18 mouse cellular contexts compared by ENCODE assay signal in the genomic region with DNA sequence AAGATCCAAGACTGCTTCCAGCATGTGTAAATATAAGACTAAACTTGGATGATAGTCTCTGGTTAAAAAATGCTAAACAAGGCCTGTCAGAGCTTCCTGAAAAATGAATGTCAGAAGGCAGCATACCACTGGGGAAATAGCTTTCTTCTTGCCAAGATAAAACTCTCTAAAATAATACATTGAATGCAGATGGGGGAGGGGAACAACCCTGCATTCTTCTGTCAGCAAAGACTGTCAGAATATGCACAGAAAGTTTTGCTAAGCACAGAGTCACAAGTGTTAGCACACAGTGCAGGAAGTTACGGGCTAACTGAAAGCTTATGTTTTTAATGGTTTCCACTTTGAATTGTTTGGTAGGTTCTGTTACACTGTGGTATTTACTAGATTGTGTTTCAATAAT. TPM values are rescaled to one million over a fixed set of nuclear protein-coding genes. Genes with fewer than 3 reads are reported as not detected.
A peak's percentile ranks its signal among the peaks of the same experiment; 100 is the strongest.
DNase-seq lines count a peak whose midpoint lies in the region; ATAC-seq lines count a peak whose summit lies in the region.
"Had no signal": no experiment of that assay in that cellular context is flagged by ENCODE, and none has a peak within 500 bp of the region (broad histone marks: within the 10 kb centered on the region; RNA-seq: fewer than 3 reads in every experiment).

No protein-coding gene starts in this region.

- H3K9me3 ChIP-seq in heart, embryonic 12.5 days (replicated peaks) = 0 out of 2 replicates have a peak, but pooled peaks cover under 1% of the 10 kb centered on the region
- H3K9me3 ChIP-seq in liver, embryonic 11.5 days (ENCODE audit: control insufficient read depth, low read length) = no peaks in the 10 kb centered on the region
- no peaks in the 10 kb centered on the region for H3K9me3 ChIP-seq in limb, embryonic 13.5 days
- H3K9me3 ChIP-seq: forebrain, embryonic 15.5 days; G1E; heart, embryonic 13.5 days; neural tube, embryonic 12.5 days had no signal

- 0 out of 2 replicates have a peak, but pooled peaks cover 2% of the 10 kb centered on the region for H3K4me1 ChIP-seq in heart, embryonic 12.5 days (replicated peaks)
- H3K4me1 ChIP-seq in liver, embryonic 11.5 days (replicated peaks; ENCODE audit: control insufficient read depth, insufficient read depth, low read length) = no peaks in the 10 kb centered on the region
- peaks cover 7% of the 10 kb centered on the region for H3K4me1 ChIP-seq in limb, embryonic 13.5 days
- H3K4me1 ChIP-seq: forebrain, embryonic 15.5 days; neural tube, embryonic 12.5 days had no signal

- H3K27ac ChIP-seq in heart, embryonic 12.5 days (ENCODE audit: poor library complexity, severe bottlenecking) = no peak overlapping the region
- H3K27ac ChIP-seq in liver, embryonic 11.5 days (ENCODE audit: low read depth, low read length) = no peak overlapping the region
- no peak overlapping the region for H3K27ac ChIP-seq in limb, embryonic 13.5 days
- H3K27ac ChIP-seq: forebrain, embryonic 15.5 days; heart, embryonic 13.5 days; neural tube, embryonic 12.5 days had no signal

- H3K9ac ChIP-seq in heart, embryonic 12.5 days = no peak overlapping the region
- H3K9ac ChIP-seq in liver, embryonic 11.5 days (ENCODE audit: low read depth, low read length) = no peak overlapping the region
- H3K9ac ChIP-seq in limb, embryonic 13.5 days = no peak overlapping the region
- H3K9ac ChIP-seq: forebrain, embryonic 15.5 days; heart, embryonic 13.5 days; neural tube, embryonic 12.5 days had no signal

- no peaks in the 10 kb centered on the region for H3K27me3 ChIP-seq in heart, embryonic 12.5 days (replicated peaks)
- no peaks in the 10 kb centered on the region for H3K27me3 ChIP-seq in liver, embryonic 11.5 days (replicated peaks; ENCODE audit: control insufficient read depth, insufficient read depth, low read length)
- no peaks in the 10 kb centered on the region for H3K27me3 ChIP-seq in limb, embryonic 13.5 days
- H3K27me3 ChIP-seq: forebrain, embryonic 15.5 days; heart, embryonic 13.5 days; neural tube, embryonic 12.5 days had no signal

- ATAC-seq in heart, embryonic 12.5 days (ENCODE audit: insufficient number of reproducible peaks, low FRiP score) = 0 out of 2 replicates have a peak, but pooled peaks have one; percentile 33
- ATAC-seq in liver, embryonic 11.5 days (replicated peaks; ENCODE audit: low FRiP score) = 0 out of 2 replicates have a peak, but pooled peaks have one; percentile 39
- ATAC-seq in common myeloid progenitor, adult 5-6 weeks (replicated peaks; ENCODE audit: low read depth, poor library complexity, severe bottlenecking) = peak; percentile 54; the same call in 1 of the 2 replicates
- peak; percentile 67; the same call in 1 of the 2 replicates for ATAC-seq in limb, embryonic 13.5 days (ENCODE audit: low FRiP score, low read depth)
- ATAC-seq: forebrain, embryonic 15.5 days; midbrain, embryonic 16.5 days had no signal

- H3K36me3 ChIP-seq in heart, embryonic 12.5 days = no peaks in the 10 kb centered on the region
- no peaks in the 10 kb centered on the region for H3K36me3 ChIP-seq in liver, embryonic 11.5 days (ENCODE audit: control insufficient read depth, insufficient read depth, low read length)
- no peaks in the 10 kb centered on the region for H3K36me3 ChIP-seq in limb, embryonic 13.5 days
- H3K36me3 ChIP-seq: forebrain, embryonic 15.5 days; G1E; heart, embryonic 13.5 days; neural tube, embryonic 12.5 days had no signal

- no peak for DNase-seq in heart, adult 8-10 months (ENCODE audit: low spot score)
- DNase-seq in liver, embryonic 11.5 days (ENCODE audit: low spot score) = no peak
- DNase-seq in liver = no peak
- no peak for DNase-seq in urinary bladder, postnatal 10 days (ENCODE audit: low spot score)
- no peak for DNase-seq in adrenal gland, postnatal 25 days
- DNase-seq: cerebellum, adult 18-20 months; gastrocnemius, postnatal 10 days; lung, postnatal 14 days had no signal

- no peak overlapping the region for H3K4me3 ChIP-seq in heart, embryonic 12.5 days
- H3K4me3 ChIP-seq in liver, embryonic 11.5 days (ENCODE audit: low read depth, low read length) = no peak overlapping the region
- H3K4me3 ChIP-seq in limb, embryonic 13.5 days = no peak overlapping the region
- H3K4me3 ChIP-seq: forebrain, embryonic 15.5 days; heart, embryonic 13.5 days; neural tube, embryonic 12.5 days had no signal

- no peak overlapping the region for H3K4me2 ChIP-seq in heart, embryonic 12.5 days
- no peak overlapping the region for H3K4me2 ChIP-seq in liver, embryonic 11.5 days
- H3K4me2 ChIP-seq in limb, embryonic 13.5 days (replicated peaks) = no peak overlapping the region
- H3K4me2 ChIP-seq: forebrain, embryonic 15.5 days; heart, embryonic 13.5 days; neural tube, embryonic 12.5 days had no signal

- 53% methylated on average over 1 of the region's 1 CpGs for WGBS in heart, embryonic 12.5 days
- 64% methylated on average over 1 of the region's 1 CpGs for WGBS in liver, embryonic 11.5 days
- WGBS in limb, embryonic 13.5 days = 14% methylated on average over 1 of the region's 1 CpGs

RNA-seq across cellular contexts. Expression of a gene that starts 6.6 kb away (rescaled TPM):
- polyA plus RNA-seq in heart, embryonic 12.5 days (2016; fragmentation: Nextera tagmentation; extraction: Ambion mirVana) = 34.1 and 35.8 TPM in 2 replicates
- total RNA-seq in heart, adult 8-10 months (2022) = 10 to 100 TPM; 10.2 to 12.3 (median 11.4) TPM
- polyA plus RNA-seq in liver, embryonic 11.5 days (2014; fragmentation: Nextera tagmentation; extraction: Ambion mirVana) = 18.7 and 19.2 TPM in 2 replicates
- total RNA-seq in common myeloid progenitor, adult 5-6 weeks (2017) = 11.6 and 33.7 TPM in 2 replicates
- polyA plus RNA-seq in limb, embryonic 13.5 days (2015; fragmentation: Nextera tagmentation; extraction: Ambion mirVana) = 51.2 and 51.3 TPM in 2 replicates
- 7.7 and 9.3 TPM in 2 replicates for total RNA-seq in adrenal gland, postnatal 25 days (2021)

RNA-seq across cellular contexts. Expression of a gene that starts 16.7 kb away (rescaled TPM):
- polyA plus RNA-seq in heart, embryonic 12.5 days (2016; fragmentation: Nextera tagmentation; extraction: Ambion mirVana) = 0.18 and 0.22 TPM in 2 replicates
- not detected for total RNA-seq in heart, adult 8-10 months (2022)
- 0.52 and 0.53 TPM in 2 replicates for polyA plus RNA-seq in liver, embryonic 11.5 days (2014; fragmentation: Nextera tagmentation; extraction: Ambion mirVana)
- not detected in 2 replicates for total RNA-seq in common myeloid progenitor, adult 5-6 weeks (2017)
- 0.84 and 0.93 TPM in 2 replicates for polyA plus RNA-seq in limb, embryonic 13.5 days (2015; fragmentation: Nextera tagmentation; extraction: Ambion mirVana)
- not detected in 2 replicates for total RNA-seq in adrenal gland, postnatal 25 days (2021)
- total RNA-seq: gastrocnemius, postnatal 10 days; layer of hippocampus, adult 18-20 months; left cerebral cortex, postnatal 14 days had no signal
- polyA plus RNA-seq: G1E had no signal
